Mouse (Mus musculus): ENCODE data around the gene Cox6b1. TPM values are rescaled to one million over a fixed set of nuclear protein-coding genes. Genes with fewer than 3 reads are reported as not detected.

Cox6b1 gene
- total and polyA plus RNA-seq, 3 experiments, result 611 to 799 TPM; not detected in 1

GRCm38 (mm10) chr7:30671480-30671879 lies 45.5 kb upstream of the Cox6b1 start, which contains the start of gene Pmis2:
TSS of gene Pmis2 (minus strand) at chr7:30671605.
- Histone ChIP-seq H3K9ac (ENCODE audit: control insufficient read depth, low read depth, low read length, poor library complexity, severe bottlenecking) (no peak within 1 kb of the TSS), H3K27me3 (ENCODE audit: control insufficient read depth in 1 of 2, insufficient read depth in 2 of 2, low read length in 2 of 2) (peaks cover 2 to 9% of the 10 kb centered on the region in 2 experiments), H3K36me3 (ENCODE audit: control insufficient read depth in 1 of 2, insufficient read depth in 2 of 2, low read length in 2 of 2) (no peaks in the 10 kb centered on the region), H3K9me3 (replicated peaks; ENCODE audit: insufficient read depth, low read length) (no peaks in the 10 kb centered on the region), H3K4me3 (ENCODE audit: control insufficient read depth in 1 of 2, insufficient read depth in 1 of 2, low read depth in 2 of 2, low read length in 2 of 2) (no peak within 1 kb of the TSS), H3K27ac (ENCODE audit: control insufficient read depth, low read depth, low read length) (no peak within 1 kb of the TSS), H3K4me1 (ENCODE audit: control insufficient read depth in 1 of 2, insufficient read depth in 2 of 2, low read length in 2 of 2) (no peaks in the 10 kb centered on the region), H3K79me2 (ENCODE audit: control insufficient read depth, insufficient read depth, low read length, poor library complexity) (no peaks in the 10 kb centered on the region)
- TF ChIP-seq MYC (IDR thresholded peaks at IDR 0.05; ENCODE audit: low read depth, low read length), result no peak
- no peak for TF ChIP-seq CHD2 (IDR thresholded peaks at IDR 0.05; ENCODE audit: low read length)
- TF ChIP-seq ETS1 (IDR thresholded peaks at IDR 0.05; ENCODE audit: low read depth, low read length), result no peak
- TF ChIP-seq SIN3A (IDR thresholded peaks at IDR 0.05; ENCODE audit: low read length), result no peak
- no peak for TF ChIP-seq USF2 (IDR thresholded peaks at IDR 0.05; ENCODE audit: borderline replicate concordance in 1 of 2, insufficient read depth in 1 of 2, low read depth in 1 of 2, low read length in 2 of 2)
- no peak for TF ChIP-seq MAFK (IDR thresholded peaks at IDR 0.05; ENCODE audit: borderline replicate concordance, low read depth, low read length)
- TF ChIP-seq HCFC1 (IDR thresholded peaks at IDR 0.05; ENCODE audit: low read depth, low read length), result no peak
- no peak for TF ChIP-seq SMC3 (IDR thresholded peaks at IDR 0.05; ENCODE audit: low read depth, low read length)
- DNase-seq (ENCODE audit: low read depth, low spot score), result peak; percentile 19

- Histone ChIP-seq H3K36me3 (ENCODE audit: control insufficient read depth in 1 of 2, insufficient read depth in 2 of 2, low read length in 2 of 2) (no peaks in the 10 kb centered on the region), H3K4me1 (ENCODE audit: control insufficient read depth in 1 of 2, insufficient read depth in 2 of 2, low read length in 2 of 2) (no peaks in the 10 kb centered on the region), H3K79me2 (ENCODE audit: control insufficient read depth, insufficient read depth, low read length, poor library complexity) (peaks cover 3% of the 10 kb centered on the region; the same call in 1 of the 2 replicates), H3K4me3 (ENCODE audit: control insufficient read depth in 1 of 2, insufficient read depth in 1 of 2, low read depth in 2 of 2, low read length in 2 of 2) (no peak overlapping the region), H3K9ac (ENCODE audit: control insufficient read depth, low read depth, low read length, poor library complexity, severe bottlenecking) (no peak overlapping the region), H3K27me3 (ENCODE audit: control insufficient read depth in 1 of 2, insufficient read depth in 2 of 2, low read length in 2 of 2) (peaks cover 0 to 6% of the 10 kb centered on the region in 2 experiments; a peak in 3 of 4 replicates), H3K9me3 (replicated peaks; ENCODE audit: insufficient read depth, low read length) (no peaks in the 10 kb centered on the region), H3K27ac (ENCODE audit: control insufficient read depth, low read depth, low read length) (no peak overlapping the region)
- DNase-seq (ENCODE audit: low read depth, low spot score), result peak; percentile 79
- TF ChIP-seq USF2 (IDR thresholded peaks at IDR 0.05; ENCODE audit: borderline replicate concordance in 1 of 2, insufficient read depth in 1 of 2, low read depth in 1 of 2, low read length in 2 of 2) (no peak), RAD21 (IDR thresholded peaks at IDR 0.05; ENCODE audit: low read depth, low read length) (peak; percentile 56), CTCF (IDR thresholded peaks at IDR 0.05 in 2 of 3, conservative IDR thresholded peaks at IDR 0.05 in 1 of 3; ENCODE audit: control insufficient read depth in 1 of 3, insufficient read depth in 1 of 3, low read depth in 2 of 3, low read length in 3 of 3, poor library complexity in 1 of 3, severe bottlenecking in 1 of 3) (peak; percentile 46 to 78 (median 78)), USF1 (IDR thresholded peaks at IDR 0.05; ENCODE audit: low read depth, low read length) (no peak), SMC3 (IDR thresholded peaks at IDR 0.05; ENCODE audit: low read depth, low read length) (peak; percentile 62)
Observed at GRCm38 (mm10) chr7:30669229-30669628, 43.3 kb upstream of the Cox6b1 start.

- Histone ChIP-seq H3K4me1 (ENCODE audit: control insufficient read depth in 1 of 2, insufficient read depth in 2 of 2, low read length in 2 of 2) (no peaks in the 10 kb centered on the region), H3K27me3 (ENCODE audit: control insufficient read depth in 1 of 2, insufficient read depth in 2 of 2, low read length in 2 of 2) (peaks cover 0 to 4% of the 10 kb centered on the region in 2 experiments; a peak in 3 of 4 replicates), H3K9me3 (replicated peaks; ENCODE audit: insufficient read depth, low read length) (no peaks in the 10 kb centered on the region), H3K36me3 (ENCODE audit: control insufficient read depth in 1 of 2, insufficient read depth in 2 of 2, low read length in 2 of 2) (no peaks in the 10 kb centered on the region), H3K9ac (ENCODE audit: control insufficient read depth, low read depth, low read length, poor library complexity, severe bottlenecking) (peak overlapping the region; percentile 95), H3K4me3 (ENCODE audit: control insufficient read depth in 1 of 2, insufficient read depth in 1 of 2, low read depth in 2 of 2, low read length in 2 of 2) (peak overlapping the region; percentile 82 to 93), H3K27ac (ENCODE audit: control insufficient read depth, low read depth, low read length) (no peak overlapping the region), H3K79me2 (ENCODE audit: control insufficient read depth, insufficient read depth, low read length, poor library complexity) (peaks cover 3% of the 10 kb centered on the region; the same call in 1 of the 2 replicates)
- no peak for TF ChIP-seq SIN3A (IDR thresholded peaks at IDR 0.05; ENCODE audit: low read length)
- TF ChIP-seq ZC3H11A (IDR thresholded peaks at IDR 0.05; ENCODE audit: low read depth, low read length), result no peak
- TF ChIP-seq MAZ (IDR thresholded peaks at IDR 0.05; ENCODE audit: low read depth, low read length), result no peak
- no peak for TF ChIP-seq MXI1 (IDR thresholded peaks at IDR 0.05; ENCODE audit: low read depth, low read length)
- TF ChIP-seq BHLHE40 (IDR thresholded peaks at IDR 0.05; ENCODE audit: borderline replicate concordance, low read depth, low read length), result no peak
- TF ChIP-seq RAD21 (IDR thresholded peaks at IDR 0.05; ENCODE audit: low read depth, low read length), result no peak
- TF ChIP-seq MYC (IDR thresholded peaks at IDR 0.05; ENCODE audit: low read depth, low read length), result no peak
- no peak for TF ChIP-seq ZMIZ1 (IDR thresholded peaks at IDR 0.05; ENCODE audit: low read depth, low read length)
- no peak for TF ChIP-seq GABPA (IDR thresholded peaks at IDR 0.05; ENCODE audit: low read depth, low read length)
- no peak for TF ChIP-seq USF2 (IDR thresholded peaks at IDR 0.05; ENCODE audit: borderline replicate concordance in 1 of 2, insufficient read depth in 1 of 2, low read depth in 1 of 2, low read length in 2 of 2)
- TF ChIP-seq EP300 (IDR thresholded peaks at IDR 0.05; ENCODE audit: low read depth in 1 of 2, low read length in 2 of 2), result no peak
- TF ChIP-seq ZNF384 (IDR thresholded peaks at IDR 0.05; ENCODE audit: low read depth, low read length), result no peak
- no peak for TF ChIP-seq NRF1 (IDR thresholded peaks at IDR 0.05; ENCODE audit: insufficient read depth, low read depth, low read length, poor library complexity, severe bottlenecking)
- no peak for TF ChIP-seq MAX (IDR thresholded peaks at IDR 0.05; ENCODE audit: low read length)
- TF ChIP-seq ZKSCAN1 (IDR thresholded peaks at IDR 0.05; ENCODE audit: low read depth, low read length), result no peak
- TF ChIP-seq MYB (IDR thresholded peaks at IDR 0.05; ENCODE audit: low read depth, low read length), result no peak
- no peak for TF ChIP-seq GATA1 (IDR thresholded peaks at IDR 0.05; ENCODE audit: low read depth, low read length)
- DNase-seq (ENCODE audit: low read depth, low spot score), result peak; percentile 47
Observed at GRCm38 (mm10) chr7:30665321-30665720, 39.4 kb upstream of the Cox6b1 start.
